Mouse (Mus musculus) stomach, embryonic 16.5 days (tissue): Measurements from ENCODE around the gene Nanos2. TPM values are rescaled to one million over a fixed set of nuclear protein-coding genes. Genes with fewer than 3 reads are reported as not detected.

ENCODE experiments used
- ATAC-seq: fragments of 200-750 bp; cut with Nextera tagmentation; 2 replicates; pipeline ENCODE4 v1.8.0; 2017; ENCODE audit warnings: moderate number of reproducible peaks, moderate TSS enrichment; ENCODE audit not compliant: insufficient read depth, low FRiP score
- H3K27ac ChIP-seq: fragments of 300-500 bp; sonication (generic); 2 replicates; pipeline ENCODE4 v1.5.1; 2014; ENCODE audit warnings: low read length
- H3K27me3 ChIP-seq: fragments of 300-500 bp; sonication (generic); 2 replicates; pipeline ENCODE4 v1.6.1; 2014; ENCODE audit warnings: low read length, control low read depth, mixed read lengths; ENCODE audit not compliant: control insufficient read depth, insufficient read depth
- H3K36me3 ChIP-seq: fragments of 300-500 bp; sonication (generic); 2 replicates; pipeline ENCODE4 v1.6.1; 2014; ENCODE audit warnings: low read length; ENCODE audit not compliant: control insufficient read depth, insufficient read depth
- H3K4me1 ChIP-seq: fragments of 300-500 bp; sonication (generic); 2 replicates; pipeline ENCODE4 v1.6.1; 2014; ENCODE audit warnings: low read length, control low read depth, mixed read lengths; ENCODE audit not compliant: control insufficient read depth, insufficient read depth
- H3K4me2 ChIP-seq: fragments of 300-500 bp; sonication (generic); 2 replicates; pipeline ENCODE4 v1.6.1; 2014; ENCODE audit warnings: low read depth, low read length, mixed read lengths
- H3K4me3 ChIP-seq: fragments of 300-500 bp; sonication (generic); replicated peaks from 2 replicates; pipeline ENCODE4 v1.5.1; 2014; ENCODE audit warnings: mild to moderate bottlenecking, low read length
- H3K9ac ChIP-seq: fragments of 300-500 bp; sonication (generic); 2 replicates; pipeline ENCODE4 v1.6.1; 2014; ENCODE audit warnings: low read length
- H3K9me3 ChIP-seq: fragments of 300-500 bp; sonication (generic); replicated peaks from 2 replicates; pipeline ENCODE4 v1.6.1; 2016; ENCODE audit warnings: low read length, control low read depth; ENCODE audit not compliant: control insufficient read depth
- WGBS: fragments of 180-500 bp; shearing (Covaris S2); extraction: QIAGEN DNeasy Blood & Tissue Kit; methylation state at CpG from one replicate; pipeline ENCODE4 v1.1.7; 2014; 5-methylcytosine and 5-hydroxymethylcytosine counted together
- polyA plus RNA-seq: library from polyadenylated mRNA; unstranded; fragments of >200 nt; fragmentation: Nextera tagmentation; extraction: Ambion mirVana; gene quantifications from 2 replicates; pipeline ENCODE4 v1.2.1, GENCODE M21; 2015

Nanos2 gene
- polyA plus RNA-seq, 1 experiment from 2014 or later, result not detected

- Histone ChIP-seq H3K36me3 (no peaks in the 10 kb centered on the region), H3K9me3 (no peaks in the 10 kb centered on the region), H3K27ac (no peak overlapping the region), H3K4me3 (no peak overlapping the region), H3K9ac (no peak overlapping the region), H3K4me1 (peaks cover 5% of the 10 kb centered on the region; the same call in 1 of the 2 replicates), H3K27me3 (0 out of 2 replicates have a peak, but pooled peaks cover 9% of the 10 kb centered on the region), H3K4me2 (no peak overlapping the region)
- 71% methylated on average over 2 of the region's 2 CpGs for WGBS
- ATAC-seq, result no peak
Measured at GRCm38 (mm10) chr7:18986503-18986902, 697 bp upstream of the Nanos2 start.

GRCm38 (mm10) chr7:18987747-18988146, 547 bp downstream of the Nanos2 start:
- no peaks in the 10 kb centered on the region for H3K9me3 ChIP-seq
- ATAC-seq, result no peak
- H3K36me3 ChIP-seq, result no peaks in the 10 kb centered on the region
- peaks cover 19% of the 10 kb centered on the region; the same call in 1 of the 2 replicates for H3K27me3 ChIP-seq
- no peak overlapping the region for H3K9ac ChIP-seq
- 75% methylated on average over 13 of the region's 13 CpGs for WGBS
- H3K4me1 ChIP-seq, result peaks cover 13% of the 10 kb centered on the region; the same call in 1 of the 2 replicates
- no peak overlapping the region for H3K4me3 ChIP-seq
- H3K27ac ChIP-seq, result no peak overlapping the region
- no peak overlapping the region for H3K4me2 ChIP-seq

- WGBS, result 70% methylated on average over 6 of the region's 6 CpGs
- no peak for ATAC-seq
- H3K36me3 ChIP-seq, result no peaks in the 10 kb centered on the region
Measured at GRCm38 (mm10) chr7:18988780-18989179, 1.6 kb downstream of the Nanos2 start.

GRCm38 (mm10) chr7:18989995-18990394, 2.8 kb downstream of the Nanos2 start:
- Histone ChIP-seq H3K4me2 (peak overlapping the region; percentile 87), H3K36me3 (no peaks in the 10 kb centered on the region), H3K27me3 (peaks cover 19% of the 10 kb centered on the region; the same call in 1 of the 2 replicates), H3K4me1 (peaks cover 13% of the 10 kb centered on the region; the same call in 1 of the 2 replicates), H3K9ac (no peak overlapping the region), H3K4me3 (peak overlapping the region; percentile 60; the same call in 1 of the 2 replicates), H3K27ac (0 out of 2 replicates have a peak overlapping the region, but pooled peaks have one; percentile 70), H3K9me3 (no peaks in the 10 kb centered on the region)
- WGBS, result 8% methylated on average over 5 of the region's 5 CpGs
- ATAC-seq, result no peak

More at GRCm38 (mm10) chr7:18988780-18989179, 1.6 kb downstream of the Nanos2 start:
- Histone ChIP-seq H3K9me3 (no peaks in the 10 kb centered on the region), H3K4me1 (peaks cover 13% of the 10 kb centered on the region; the same call in 1 of the 2 replicates), H3K27me3 (peaks cover 19% of the 10 kb centered on the region; the same call in 1 of the 2 replicates), H3K9ac (no peak overlapping the region), H3K27ac (no peak overlapping the region), H3K4me2 (no peak overlapping the region), H3K4me3 (no peak overlapping the region)

GRCm38 (mm10) chr7:18990601-18991295, 3.5 kb downstream of the Nanos2 start, which contains the start of gene Mypop:
Gene Mypop, plus strand, starts transcription at chr7:18991245.
- Histone ChIP-seq H3K27ac (peak within 1 kb of the TSS; percentile 70), H3K36me3 (no peaks in the 10 kb centered on the region), H3K4me2 (peak within 1 kb of the TSS; percentile 87), H3K9ac (peak within 1 kb of the TSS; percentile 73), H3K27me3 (peaks cover 19% of the 10 kb centered on the region; the same call in 1 of the 2 replicates), H3K4me3 (peak within 1 kb of the TSS; percentile 60), H3K4me1 (peaks cover 18% of the 10 kb centered on the region; the same call in 1 of the 2 replicates), H3K9me3 (no peaks in the 10 kb centered on the region)
- ATAC-seq, result peak; percentile 95
- WGBS, result under 1% methylated on average over 36 of the region's 37 CpGs

- no peak overlapping the region for H3K27ac ChIP-seq
- peaks cover 19% of the 10 kb centered on the region; the same call in 1 of the 2 replicates for H3K27me3 ChIP-seq
- H3K9me3 ChIP-seq, result no peaks in the 10 kb centered on the region
- peak overlapping the region; percentile 60 for H3K4me3 ChIP-seq
- peak overlapping the region; percentile 87 for H3K4me2 ChIP-seq
- ATAC-seq, result no peak
- H3K36me3 ChIP-seq, result no peaks in the 10 kb centered on the region
- peaks cover 18% of the 10 kb centered on the region; the same call in 1 of the 2 replicates for H3K4me1 ChIP-seq
- 1% methylated on average over 59 of the region's 59 CpGs for WGBS
- H3K9ac ChIP-seq, result peak overlapping the region; percentile 73
Measured at GRCm38 (mm10) chr7:18991660-18992293, 4.6 kb downstream of the Nanos2 start.

- no peak for ATAC-seq
- WGBS, result 3% methylated on average over 31 of the region's 31 CpGs
- peak overlapping the region; percentile 60 for H3K4me3 ChIP-seq
- H3K4me2 ChIP-seq, result peak overlapping the region; percentile 87
- H3K27me3 ChIP-seq, result peaks cover 19% of the 10 kb centered on the region; the same call in 1 of the 2 replicates
- H3K36me3 ChIP-seq, result no peaks in the 10 kb centered on the region
- peak overlapping the region; percentile 73 for H3K9ac ChIP-seq
- peaks cover 18% of the 10 kb centered on the region; the same call in 1 of the 2 replicates for H3K4me1 ChIP-seq
- no peak overlapping the region for H3K27ac ChIP-seq
- no peaks in the 10 kb centered on the region for H3K9me3 ChIP-seq
Measured at GRCm38 (mm10) chr7:18992294-18992675, 5.1 kb downstream of the Nanos2 start.

- Histone ChIP-seq H3K4me3 (no peak overlapping the region), H3K27me3 (peaks cover 19% of the 10 kb centered on the region; the same call in 1 of the 2 replicates), H3K36me3 (no peaks in the 10 kb centered on the region), H3K4me2 (no peak overlapping the region), H3K9me3 (no peaks in the 10 kb centered on the region), H3K9ac (no peak overlapping the region), H3K4me1 (peaks cover 18% of the 10 kb centered on the region; the same call in 1 of the 2 replicates), H3K27ac (no peak overlapping the region)
- 90% methylated on average over 5 of the region's 5 CpGs for WGBS
- ATAC-seq, result no peak
Measured at GRCm38 (mm10) chr7:18993036-18993435, 5.8 kb downstream of the Nanos2 start.

GRCm38 (mm10) chr7:18998835-18999234, 11.6 kb downstream of the Nanos2 start:
- no peak overlapping the region for H3K9ac ChIP-seq
- no peak overlapping the region for H3K4me2 ChIP-seq
- peaks cover 24% of the 10 kb centered on the region for H3K4me1 ChIP-seq
- H3K27me3 ChIP-seq, result no peaks in the 10 kb centered on the region
- no peak overlapping the region for H3K27ac ChIP-seq
- no peak for ATAC-seq
- 44% methylated on average over 9 of the region's 9 CpGs for WGBS
- H3K9me3 ChIP-seq, result no peaks in the 10 kb centered on the region
- H3K36me3 ChIP-seq, result no peaks in the 10 kb centered on the region
- no peak overlapping the region for H3K4me3 ChIP-seq
